Mouse (Mus musculus): ENCODE measurements around the gene Rgs10.
A peak's percentile ranks its signal among the peaks of the same experiment; 100 is the strongest.

DNA sequence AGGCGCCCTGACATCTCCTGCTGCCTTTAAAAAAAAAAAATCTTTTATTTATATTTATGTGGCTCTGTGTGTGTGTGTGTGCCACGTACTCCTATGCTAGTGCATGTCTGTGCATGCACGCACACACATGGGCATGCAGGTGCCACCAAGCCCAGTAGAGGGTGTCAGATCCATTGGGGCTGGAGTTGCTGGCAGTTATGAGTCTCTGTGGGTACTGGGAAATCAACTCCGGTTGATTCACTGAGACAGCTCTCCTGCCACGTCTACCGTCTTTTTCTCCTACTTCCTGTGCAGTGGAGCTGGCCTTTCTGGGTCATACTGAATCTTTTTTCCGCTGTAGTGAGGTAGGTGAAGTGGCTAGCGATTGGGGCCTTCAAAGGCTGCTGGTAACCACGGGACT is 58.8 kb downstream of the Rgs10 start:
- TF ChIP-seq CTCF (IDR thresholded peaks at IDR 0.05; ENCODE audit: borderline replicate concordance, insufficient read depth, low read length) (peak; percentile 34; the same call in 1 of the 2 replicates), POLR2A (IDR thresholded peaks at IDR 0.05; ENCODE audit: low read depth, low read length) (no peak)
